Mouse (Mus musculus) left cerebral cortex, adult 18-20 months (tissue): ENCODE measurements at regions not wholly inside any gene's neighbourhood (a gene's known extent, or its start where the extent isn't known, plus 50 kb on each side); places are given as distances from the start of the nearest gene placed in this dataset.

Source experiments
- DNase-seq, 2 experiments: peaks; one replicate each; pipeline ENCODE4 v3.0.0; 2021 to 2022; ENCODE audit warnings: low spot score in 2 of 2, mixed read lengths in 1 of 2

DNA sequence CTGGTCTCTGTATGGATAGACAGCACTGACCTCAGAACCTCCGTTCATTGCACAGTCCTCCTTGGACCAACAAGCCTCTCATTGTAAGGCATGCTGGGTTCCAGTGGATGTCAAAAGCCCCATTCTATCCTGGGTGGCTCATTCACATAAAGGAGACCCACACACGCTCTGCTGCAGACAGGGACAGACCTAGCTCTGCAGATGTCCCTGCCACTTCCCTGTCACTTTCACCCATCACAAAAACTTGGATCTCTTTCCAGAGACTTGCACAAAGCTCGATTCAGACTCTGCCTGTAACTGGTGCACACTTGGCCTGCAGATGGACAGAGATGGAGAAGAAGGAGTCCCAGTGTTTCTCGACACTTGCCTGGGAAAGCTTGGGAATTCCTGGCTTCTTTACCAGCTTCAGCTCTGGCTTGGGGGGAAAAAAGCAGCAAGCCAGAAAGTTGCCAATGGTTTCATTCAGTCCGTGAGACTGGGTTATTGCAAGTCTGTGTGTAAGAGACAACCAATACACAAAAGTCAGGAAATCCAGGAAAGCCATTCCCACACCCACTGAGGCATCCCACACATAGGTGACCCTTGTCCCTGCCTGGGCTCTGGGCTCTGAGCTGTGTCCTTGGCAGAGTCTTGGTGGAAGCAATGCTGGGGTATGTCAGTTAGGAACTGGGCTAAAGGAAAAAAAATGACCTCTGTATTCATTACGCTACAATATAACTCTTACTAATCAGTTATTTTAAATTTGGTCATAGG lies 136.1 kb upstream of the Car8 start:
- DNase-seq: no peak

DNA sequence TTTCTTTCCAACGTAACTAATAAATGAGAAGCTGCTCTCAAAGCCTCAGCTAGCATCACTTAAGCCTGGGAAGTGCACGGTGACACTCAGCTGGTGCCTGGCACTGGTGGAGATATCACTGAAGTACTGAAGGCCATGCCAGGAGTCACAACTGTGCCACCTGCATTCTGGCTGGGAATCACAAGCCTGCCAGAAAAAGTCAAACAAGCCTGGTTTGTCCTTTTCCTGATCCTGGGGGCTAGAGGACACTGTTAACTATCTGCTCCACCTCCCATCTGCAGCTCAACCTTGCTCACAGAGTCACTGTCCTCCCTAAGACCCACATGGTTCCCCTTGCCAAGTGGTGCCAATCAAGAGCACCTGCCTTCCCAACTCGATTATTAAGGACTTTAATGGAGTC lies 135.2 kb upstream of the Car8 start:
- no peak for DNase-seq

DNA sequence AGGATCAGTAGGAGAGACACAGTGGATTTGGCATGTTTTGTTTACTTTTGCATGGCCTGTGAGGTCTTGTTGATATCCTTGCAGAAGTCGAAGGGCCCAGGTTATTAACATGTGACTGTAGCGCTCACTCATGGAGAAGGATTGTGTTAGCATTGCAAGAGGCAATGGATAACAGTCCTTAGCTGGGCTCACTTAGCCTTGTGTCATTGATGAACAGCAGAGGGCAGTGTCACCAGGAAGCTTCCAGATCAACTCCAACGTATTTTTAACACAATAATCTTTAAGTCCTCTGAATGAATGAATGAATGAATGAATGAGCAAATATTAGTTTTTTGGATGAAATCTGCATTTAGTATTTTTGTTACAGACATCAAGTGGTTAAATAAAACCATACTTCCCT lies 133.2 kb upstream of the Car8 start:
- DNase-seq: no peak

DNA sequence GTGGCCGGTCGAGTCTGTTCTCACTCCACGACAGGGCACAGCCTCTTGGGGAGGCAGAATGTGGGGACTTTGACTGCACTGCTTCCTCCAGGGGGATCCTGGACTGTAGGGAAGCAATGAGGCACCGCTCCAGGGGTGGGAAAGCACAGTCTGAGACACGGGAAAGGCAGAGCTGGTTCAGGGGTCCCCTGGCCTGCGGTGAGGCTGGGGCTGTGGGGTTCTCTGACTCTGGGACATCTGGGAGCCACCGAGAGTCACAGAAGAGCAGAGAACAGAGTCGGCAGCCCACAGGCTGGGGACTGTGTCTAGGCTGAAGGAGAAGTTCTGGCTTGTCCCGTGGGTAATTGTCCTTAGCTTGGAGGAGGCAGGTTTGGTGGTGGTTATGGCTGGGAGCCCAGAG lies 131.9 kb upstream of the Car8 start:
- no peak for DNase-seq

DNA sequence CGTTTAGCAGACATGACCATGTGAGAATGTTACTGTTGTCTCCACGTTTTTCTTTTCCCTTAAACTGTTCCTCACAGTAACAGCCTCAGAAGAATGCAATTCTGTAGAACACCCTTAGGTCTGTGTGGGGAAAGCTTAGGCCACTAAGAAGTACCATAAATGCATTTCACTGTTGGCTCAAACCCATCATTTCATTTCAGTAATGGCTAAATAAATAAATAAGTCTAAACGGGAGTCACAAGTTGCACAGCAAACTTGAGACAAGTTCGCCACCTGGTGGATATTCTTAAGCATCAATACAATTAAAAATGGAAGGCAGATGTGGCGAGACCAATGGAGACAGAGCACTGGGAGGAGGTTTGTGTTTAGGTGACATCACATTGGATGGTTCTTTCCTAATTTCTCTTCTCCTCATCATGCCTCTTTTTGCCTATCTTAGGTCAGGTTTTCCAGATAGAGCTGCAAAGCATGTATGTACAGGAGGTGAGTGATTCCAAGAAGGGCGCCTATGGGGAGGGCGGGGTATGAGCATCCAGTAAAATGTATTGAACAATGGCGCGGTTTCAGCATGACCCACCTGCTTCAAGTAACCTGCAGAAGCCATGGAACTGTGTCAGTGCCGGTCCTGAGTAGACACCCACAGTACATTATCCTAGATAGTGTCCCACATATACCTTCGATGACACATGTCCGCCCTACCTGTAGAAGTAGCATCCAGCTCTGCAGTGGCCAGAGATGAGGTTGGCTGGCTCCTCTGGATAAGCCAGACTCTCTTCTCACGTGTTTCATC lies 128.8 kb upstream of the Car8 start:
- peak; percentile 32 to 54 for DNase-seq

DNA sequence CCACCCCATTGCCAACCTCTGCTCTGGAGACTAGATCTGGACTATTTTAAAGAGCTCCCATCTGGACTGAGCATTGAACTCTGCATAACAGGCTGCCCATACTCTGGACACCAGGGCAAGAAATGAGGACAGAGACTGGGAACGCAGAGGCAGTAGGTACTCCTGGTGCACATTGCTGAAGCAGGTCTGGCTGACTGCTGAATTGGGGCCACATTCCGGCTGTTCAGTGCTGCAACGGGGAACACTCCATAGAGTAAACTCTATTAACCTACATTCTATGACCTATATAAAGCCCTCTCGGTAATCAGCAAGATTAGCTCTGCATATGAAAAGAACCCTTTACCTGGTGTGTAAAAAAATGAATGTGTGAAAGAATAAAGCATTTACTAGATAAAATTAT lies 128.1 kb upstream of the Car8 start:
- DNase-seq: no peak

DNA sequence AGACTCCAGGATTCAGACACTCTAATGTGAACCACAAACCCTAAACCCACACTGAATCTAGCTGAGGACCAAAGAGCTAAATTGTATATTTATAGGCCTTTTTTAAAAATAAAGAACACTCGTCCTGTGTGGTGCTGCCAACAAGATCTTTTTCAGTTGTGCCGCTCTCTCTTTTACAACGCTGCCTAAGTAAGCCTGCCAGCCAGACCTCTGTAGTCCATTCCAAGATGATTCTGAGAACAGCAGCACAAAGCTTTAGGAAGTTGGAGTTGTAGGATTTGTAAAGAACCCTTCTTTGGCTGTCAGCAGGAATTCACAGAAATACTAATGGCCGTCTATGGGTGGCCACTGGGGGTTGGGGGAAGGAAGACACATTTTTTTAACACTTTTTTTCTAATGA lies 123.6 kb upstream of the Car8 start:
- DNase-seq: no peak

DNA sequence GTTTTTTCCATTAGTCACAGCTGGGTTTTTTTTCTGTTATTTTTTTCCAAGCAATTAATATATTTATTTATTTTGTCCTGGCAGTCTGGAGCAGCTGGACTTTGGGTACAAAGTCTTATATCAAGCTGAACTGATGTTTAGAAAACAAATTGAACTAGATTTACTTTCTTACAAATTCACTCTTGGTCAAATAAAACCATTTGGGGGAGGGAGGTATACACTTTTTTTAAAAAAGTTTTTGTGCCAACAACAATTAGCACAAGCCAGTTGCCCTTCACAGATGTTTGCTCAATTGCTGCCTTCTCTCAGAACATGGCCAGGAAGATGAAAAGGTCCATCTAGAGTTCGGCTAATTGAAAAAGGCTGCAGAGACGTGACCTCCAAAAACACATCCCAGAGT lies 123.1 kb upstream of the Car8 start:
- no peak for DNase-seq

DNA sequence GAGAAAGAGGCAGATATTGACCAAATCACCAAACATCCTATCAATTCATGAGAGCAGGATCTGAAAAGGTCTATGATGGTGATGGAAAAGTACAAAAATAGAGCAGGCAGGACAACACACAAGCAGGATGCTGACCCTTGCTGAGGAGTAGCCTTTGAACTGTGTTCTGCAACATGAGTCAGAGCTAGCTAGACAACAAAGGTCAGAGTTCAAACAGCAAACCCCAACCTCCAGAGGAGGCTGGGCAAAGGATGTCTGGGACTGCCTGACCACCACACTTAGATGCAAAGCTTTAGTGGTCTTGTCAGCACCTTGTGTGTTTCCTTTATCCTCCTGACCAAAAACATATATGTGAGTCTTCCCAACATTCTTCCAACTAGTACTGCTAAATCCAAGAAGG lies 122.5 kb upstream of the Car8 start:
- no peak for DNase-seq

DNA sequence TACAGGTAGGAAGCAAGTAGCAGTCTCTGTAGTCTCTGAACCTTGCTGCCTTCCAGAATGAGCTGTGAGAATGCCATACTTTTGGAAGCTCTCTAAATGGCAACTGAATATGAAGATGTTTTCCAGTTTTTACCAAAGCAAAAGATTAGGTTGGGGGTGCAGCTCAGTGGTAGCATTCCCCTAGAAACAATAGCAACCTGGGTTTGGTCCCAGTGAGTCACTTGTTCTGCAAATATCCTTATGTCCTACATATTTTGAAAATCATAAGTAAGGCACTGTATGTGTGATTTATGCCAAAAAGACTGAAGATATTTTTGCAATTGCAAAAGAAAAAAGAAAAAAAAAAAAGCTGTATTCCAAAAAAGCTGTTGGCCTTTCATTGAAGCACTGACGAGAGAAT lies 118.6 kb upstream of the Car8 start:
- DNase-seq: no peak

DNA sequence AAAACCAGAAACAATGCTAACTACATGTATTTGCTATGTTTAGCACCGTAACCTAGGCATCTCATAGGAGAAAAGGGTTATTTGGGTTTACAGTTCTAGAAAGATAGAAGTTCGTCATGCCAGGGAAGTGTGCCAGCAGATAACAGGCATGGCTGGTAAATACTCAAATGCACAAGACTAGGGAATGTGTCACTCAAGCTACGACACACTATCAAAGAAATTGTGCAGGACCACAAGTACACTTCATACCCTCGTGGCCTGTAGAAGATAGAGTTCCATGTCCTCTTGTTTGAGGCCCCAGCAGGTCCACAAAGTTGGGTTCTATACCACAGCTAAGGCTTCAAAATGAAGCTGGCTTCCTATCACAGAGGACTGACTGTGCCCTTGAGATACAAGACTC lies 103.1 kb upstream of the Car8 start:
- no peak for DNase-seq

DNA sequence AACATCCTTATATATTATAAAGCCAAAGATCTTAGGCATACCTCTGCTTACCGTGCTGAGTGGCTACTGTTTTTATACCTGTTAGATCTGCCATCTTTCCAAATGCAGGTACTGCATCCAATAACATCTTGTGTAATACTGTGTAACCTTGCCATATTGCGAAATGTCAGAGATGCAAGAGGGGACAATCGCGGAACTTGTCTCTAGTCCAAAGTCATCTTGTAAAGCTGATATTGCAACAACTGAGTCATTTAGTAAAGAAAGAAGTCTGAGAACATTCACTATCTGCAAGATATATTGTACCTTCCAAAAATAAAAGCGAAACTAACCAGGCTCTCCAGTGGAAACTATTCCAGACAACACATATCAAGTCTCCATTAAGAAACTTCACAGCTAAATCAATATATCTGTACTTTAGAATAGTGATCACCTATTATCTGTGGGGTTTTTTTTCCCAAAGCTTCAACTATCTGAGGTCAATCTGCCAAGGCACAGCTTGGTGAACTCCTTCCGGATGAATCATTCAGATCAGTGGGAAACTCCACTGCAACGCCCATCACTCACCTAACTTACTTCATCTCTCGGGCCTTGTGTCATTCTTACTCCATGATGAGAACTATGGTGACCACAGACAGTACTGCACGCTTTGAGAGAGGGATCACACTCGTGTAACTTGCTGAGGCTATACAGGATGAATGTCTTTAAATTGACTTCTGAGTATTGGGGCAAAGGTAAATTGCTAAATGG lies 70.6 kb upstream of the Car8 start:
- no peak for DNase-seq

DNA sequence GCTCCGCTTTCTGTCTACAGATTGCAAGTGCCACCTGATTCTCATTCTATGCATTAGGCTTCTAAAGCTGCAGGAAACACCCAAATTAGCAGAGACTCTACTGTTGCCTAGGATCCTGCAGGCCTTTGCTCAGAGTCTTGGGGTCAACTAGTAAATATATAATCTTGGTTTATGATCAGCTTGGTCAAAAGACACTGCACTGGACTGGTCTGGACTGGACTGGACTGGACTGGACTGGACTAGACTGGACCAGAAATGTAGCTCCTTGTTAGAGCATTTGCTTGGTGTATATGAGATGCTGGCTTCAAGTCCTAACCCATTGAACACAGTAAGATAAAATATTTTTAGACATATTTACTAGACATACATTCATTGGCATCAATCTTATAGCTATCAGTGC lies 53.7 kb upstream of the Car8 start:
- no peak for DNase-seq

DNA sequence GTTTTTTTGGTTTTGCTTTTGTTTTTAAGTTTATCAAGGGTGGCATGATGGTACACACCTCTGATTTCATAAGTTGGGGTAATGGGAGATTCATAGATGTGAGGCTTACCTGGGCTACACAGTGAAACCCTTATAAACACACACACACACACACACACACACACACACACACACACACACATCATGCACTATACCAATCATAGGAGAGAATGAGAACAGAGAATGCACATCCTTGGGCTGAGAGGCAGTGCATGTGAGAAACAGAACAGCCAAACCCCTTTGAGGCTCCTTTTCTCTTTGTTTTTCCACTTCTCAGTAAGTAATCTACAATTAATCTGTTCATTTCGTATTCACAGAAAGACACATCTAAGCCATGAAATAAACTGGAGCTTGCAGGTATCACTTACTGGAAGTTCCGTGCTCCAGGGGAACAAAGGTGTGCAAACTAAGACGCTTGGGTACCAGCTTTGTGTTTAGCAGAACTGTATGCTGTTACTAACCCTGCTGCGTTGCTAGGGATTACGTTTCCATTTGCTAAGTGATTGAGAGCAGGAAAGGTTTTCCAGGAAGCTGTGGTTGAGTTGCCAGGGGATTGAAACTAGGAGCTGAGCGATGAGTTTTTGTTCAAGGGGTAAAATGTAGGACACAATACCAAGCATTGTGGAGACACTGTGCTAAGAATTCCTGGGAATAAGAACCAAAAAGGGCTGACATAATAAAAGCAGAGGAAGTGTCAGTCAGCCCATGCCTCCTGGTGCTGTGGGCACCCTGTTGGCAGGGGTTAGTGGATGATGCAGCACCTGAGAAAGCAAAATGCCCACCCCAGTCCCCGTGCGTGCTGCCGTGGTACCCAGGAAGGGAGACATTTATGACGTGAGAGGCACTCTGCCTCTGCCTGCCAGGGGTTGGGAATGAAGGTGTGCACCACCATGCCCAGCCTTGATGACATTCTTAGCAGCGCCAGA lies 53.0 kb upstream of the Car8 start:
- DNase-seq: no peak

DNA sequence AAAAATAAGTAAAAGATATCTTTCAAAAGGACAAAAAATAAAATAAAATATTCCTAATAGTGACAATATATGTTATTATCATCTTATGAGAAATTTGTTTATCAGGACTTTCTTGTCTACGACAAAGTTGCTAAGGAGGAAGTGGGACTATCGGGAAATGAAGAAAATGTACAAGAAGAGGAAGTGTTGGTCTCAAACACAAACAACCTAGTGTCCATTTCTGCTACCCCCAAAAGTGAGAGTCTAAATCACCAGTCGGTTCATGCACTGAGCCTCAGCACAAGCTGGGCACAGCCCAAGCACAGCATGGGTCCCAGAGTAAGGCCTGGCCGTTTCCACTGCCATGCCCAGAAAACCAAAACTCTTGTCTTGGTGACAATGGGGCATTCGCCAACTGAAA lies 51.1 kb upstream of the Car8 start:
- no peak for DNase-seq
